Mouse (Mus musculus): ENCODE measurements around the gene Cd8b1. TPM values are rescaled to one million over a fixed set of nuclear protein-coding genes. Genes with fewer than 3 reads are reported as not detected.

Cd8b1 gene
- polyA plus RNA-seq (2014; fragmentation: Nextera tagmentation; extraction: Ambion mirVana): not detected in 2 replicates

GRCm38 (mm10) chr6:71322491-71322921, at the start of gene Cd8b1:
Gene Cd8b1, plus strand, starts transcription at chr6:71322788.
- no peak for ATAC-seq (ENCODE audit: low read depth)
- Histone ChIP-seq H3K36me3 (ENCODE audit: control insufficient read depth, insufficient read depth, low read length) (no peaks in the 10 kb centered on the region), H3K27ac (ENCODE audit: low read depth, low read length) (no peak within 1 kb of the TSS), H3K27me3 (ENCODE audit: control insufficient read depth, insufficient read depth, low read length) (no peaks in the 10 kb centered on the region), H3K9me3 (ENCODE audit: control insufficient read depth, low read length) (no peaks in the 10 kb centered on the region), H3K4me3 (ENCODE audit: low read depth, low read length) (no peak within 1 kb of the TSS), H3K9ac (replicated peaks; ENCODE audit: low read depth, low read length) (no peak within 1 kb of the TSS), H3K4me2 (ENCODE audit: low read depth, low read length) (no peak within 1 kb of the TSS), H3K4me1 (ENCODE audit: control insufficient read depth, insufficient read depth, low read length) (no peaks in the 10 kb centered on the region)
- WGBS: 93% methylated on average over 7 of the region's 7 CpGs

DNA sequence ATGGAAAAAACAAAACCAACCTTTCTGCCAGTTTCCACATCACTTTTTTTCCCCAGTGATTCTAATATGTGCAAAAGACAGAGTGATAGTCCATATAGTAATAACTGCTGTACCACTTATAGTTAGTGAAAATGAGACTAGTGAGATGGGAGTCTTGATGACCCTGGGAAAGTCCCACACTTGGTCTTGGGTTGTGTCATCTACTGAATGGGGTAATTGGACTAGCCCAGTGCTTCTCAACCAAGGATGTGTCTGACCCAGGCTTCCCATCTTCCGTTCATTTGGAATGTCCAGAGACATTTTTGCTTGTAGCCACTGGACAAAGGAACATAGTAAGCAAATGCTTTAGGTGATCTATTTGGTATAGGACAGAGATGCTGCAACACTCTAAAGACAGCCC, 48.9 kb upstream of the Cd8b1 start:
- Histone ChIP-seq H3K4me1 (ENCODE audit: control insufficient read depth, insufficient read depth, low read length) (peaks cover 11% of the 10 kb centered on the region), H3K9me3 (ENCODE audit: control insufficient read depth, low read length) (no peaks in the 10 kb centered on the region), H3K27ac (ENCODE audit: low read depth, low read length) (no peak overlapping the region), H3K4me3 (ENCODE audit: low read depth, low read length) (no peak overlapping the region), H3K9ac (replicated peaks; ENCODE audit: low read depth, low read length) (no peak overlapping the region), H3K36me3 (ENCODE audit: control insufficient read depth, insufficient read depth, low read length) (no peaks in the 10 kb centered on the region), H3K4me2 (ENCODE audit: low read depth, low read length) (no peak overlapping the region), H3K27me3 (ENCODE audit: control insufficient read depth, insufficient read depth, low read length) (no peaks in the 10 kb centered on the region)
- WGBS: 85% methylated on average over 1 of the region's 1 CpGs
- ATAC-seq (ENCODE audit: low read depth): no peak

DNA sequence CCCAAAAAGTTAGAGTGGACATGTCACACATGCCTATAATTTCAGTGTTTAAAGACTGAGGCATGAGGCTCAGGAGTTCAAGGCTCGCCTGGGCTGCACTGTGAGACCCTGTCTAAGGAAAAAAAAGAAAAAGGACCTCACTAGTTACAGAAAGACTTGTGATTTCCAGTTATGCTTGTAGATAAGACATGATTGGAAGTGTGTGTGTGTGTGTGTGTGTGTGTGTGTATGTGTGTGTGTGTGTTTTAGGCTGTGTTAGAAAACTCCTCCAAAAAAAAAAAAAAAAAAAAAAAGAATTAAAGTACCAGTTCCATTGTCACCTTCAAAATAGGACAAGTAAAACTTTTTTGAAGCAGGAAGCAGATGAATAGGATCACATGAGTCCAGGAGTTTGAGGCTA, 48.0 kb upstream of the Cd8b1 start:
- Histone ChIP-seq H3K4me3 (ENCODE audit: low read depth, low read length) (no peak overlapping the region), H3K27me3 (ENCODE audit: control insufficient read depth, insufficient read depth, low read length) (no peaks in the 10 kb centered on the region), H3K9ac (replicated peaks; ENCODE audit: low read depth, low read length) (no peak overlapping the region), H3K4me1 (ENCODE audit: control insufficient read depth, insufficient read depth, low read length) (peaks cover 11% of the 10 kb centered on the region), H3K9me3 (ENCODE audit: control insufficient read depth, low read length) (no peaks in the 10 kb centered on the region), H3K27ac (ENCODE audit: low read depth, low read length) (no peak overlapping the region), H3K36me3 (ENCODE audit: control insufficient read depth, insufficient read depth, low read length) (no peaks in the 10 kb centered on the region), H3K4me2 (ENCODE audit: low read depth, low read length) (no peak overlapping the region)
- WGBS: 86% methylated on average over 1 of the region's 1 CpGs
- ATAC-seq (ENCODE audit: low read depth): no peak

DNA sequence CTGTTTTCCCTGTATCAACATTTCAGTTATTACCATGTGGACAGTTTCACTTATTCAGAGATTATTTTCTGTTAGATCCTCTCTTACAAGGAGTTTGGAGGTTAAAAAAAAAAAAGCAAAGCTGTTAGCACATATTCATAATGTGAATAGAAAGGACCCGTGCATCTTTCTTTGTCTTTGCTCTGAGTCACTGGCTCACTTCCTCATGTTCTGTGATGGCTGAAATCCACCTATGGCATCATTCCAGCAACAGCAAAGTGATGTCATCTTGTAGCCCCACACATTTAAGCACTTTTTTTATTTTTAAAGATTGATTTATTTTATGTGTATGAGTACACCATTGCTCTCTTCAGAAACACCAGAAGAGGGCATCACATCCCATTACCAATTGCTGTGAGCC, 43.2 kb upstream of the Cd8b1 start:
- Histone ChIP-seq H3K4me2 (ENCODE audit: low read depth, low read length) (no peak overlapping the region), H3K27me3 (ENCODE audit: control insufficient read depth, insufficient read depth, low read length) (no peaks in the 10 kb centered on the region), H3K4me3 (ENCODE audit: low read depth, low read length) (no peak overlapping the region), H3K36me3 (ENCODE audit: control insufficient read depth, insufficient read depth, low read length) (no peaks in the 10 kb centered on the region; the same call in 1 of the 2 replicates), H3K9me3 (ENCODE audit: control insufficient read depth, low read length) (no peaks in the 10 kb centered on the region), H3K27ac (ENCODE audit: low read depth, low read length) (no peak overlapping the region), H3K4me1 (ENCODE audit: control insufficient read depth, insufficient read depth, low read length) (no peaks in the 10 kb centered on the region), H3K9ac (replicated peaks; ENCODE audit: low read depth, low read length) (no peak overlapping the region)
- ATAC-seq (ENCODE audit: low read depth): no peak
- 81% methylated on average over 1 of the region's 1 CpGs for WGBS

DNA sequence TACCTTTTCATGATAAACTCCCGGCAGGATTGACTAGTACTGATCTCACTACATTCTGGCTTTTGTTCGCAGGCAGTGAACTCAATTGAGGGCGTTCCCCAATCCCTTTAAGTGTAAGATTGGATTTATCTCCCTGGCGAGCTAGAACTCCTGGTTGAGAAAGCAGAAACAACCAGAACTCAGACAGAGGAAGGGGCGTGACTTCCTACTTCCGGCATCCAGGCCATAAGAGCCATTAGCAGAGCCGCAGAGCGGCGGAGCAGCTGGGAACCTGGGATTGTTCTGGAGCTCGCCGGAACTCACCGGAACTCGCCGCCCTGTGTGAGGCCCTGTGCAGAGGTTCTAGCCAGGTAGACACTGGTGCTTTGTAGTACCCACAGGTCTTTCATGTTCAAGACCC, 29.1 kb upstream of the Cd8b1 start:
- Histone ChIP-seq H3K9ac (replicated peaks; ENCODE audit: low read depth, low read length) (no peak overlapping the region), H3K27ac (ENCODE audit: low read depth, low read length) (no peak overlapping the region), H3K4me3 (ENCODE audit: low read depth, low read length) (no peak overlapping the region), H3K36me3 (ENCODE audit: control insufficient read depth, insufficient read depth, low read length) (no peaks in the 10 kb centered on the region), H3K27me3 (ENCODE audit: control insufficient read depth, insufficient read depth, low read length) (no peaks in the 10 kb centered on the region), H3K4me2 (ENCODE audit: low read depth, low read length) (no peak overlapping the region), H3K9me3 (ENCODE audit: control insufficient read depth, low read length) (no peaks in the 10 kb centered on the region), H3K4me1 (ENCODE audit: control insufficient read depth, insufficient read depth, low read length) (no peaks in the 10 kb centered on the region)
- 85% methylated on average over 14 of the region's 14 CpGs for WGBS
- no peak for ATAC-seq (ENCODE audit: low read depth)

DNA sequence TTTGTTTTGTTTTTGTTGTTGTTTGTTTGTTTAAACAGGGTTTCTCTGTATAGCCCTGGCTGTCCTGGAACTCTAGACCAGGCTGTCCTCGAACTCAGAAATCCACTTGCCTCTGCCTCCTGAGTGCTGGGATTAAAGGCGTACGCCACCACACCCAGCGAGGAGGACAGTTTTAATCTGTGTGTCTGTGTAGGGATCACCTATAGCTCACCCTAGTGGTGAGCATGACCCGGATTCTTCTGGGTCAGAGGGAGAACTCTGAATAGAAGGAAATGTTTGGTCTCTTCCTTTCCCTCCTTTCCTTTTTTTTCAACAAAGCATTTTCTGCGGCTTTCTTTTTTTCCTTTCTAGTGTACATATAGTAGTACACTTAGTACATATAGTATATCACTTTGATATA, 27.3 kb upstream of the Cd8b1 start:
- 84% methylated on average over 6 of the region's 6 CpGs for WGBS
- no peak overlapping the region for H3K9ac ChIP-seq (replicated peaks; ENCODE audit: low read depth, low read length)
- no peak overlapping the region for H3K4me2 ChIP-seq (ENCODE audit: low read depth, low read length)
- H3K4me3 ChIP-seq (ENCODE audit: low read depth, low read length): no peak overlapping the region
- H3K27ac ChIP-seq (ENCODE audit: low read depth, low read length): no peak overlapping the region
- no peaks in the 10 kb centered on the region for H3K36me3 ChIP-seq (ENCODE audit: control insufficient read depth, insufficient read depth, low read length)
- no peaks in the 10 kb centered on the region for H3K4me1 ChIP-seq (ENCODE audit: control insufficient read depth, insufficient read depth, low read length)
- H3K27me3 ChIP-seq (ENCODE audit: control insufficient read depth, insufficient read depth, low read length): no peaks in the 10 kb centered on the region
- H3K9me3 ChIP-seq (ENCODE audit: control insufficient read depth, low read length): no peaks in the 10 kb centered on the region
- ATAC-seq (ENCODE audit: low read depth): no peak

GRCm38 (mm10) chr6:71298051-71298450, 24.5 kb upstream of the Cd8b1 start:
- no peaks in the 10 kb centered on the region for H3K27me3 ChIP-seq (ENCODE audit: control insufficient read depth, insufficient read depth, low read length)
- H3K9ac ChIP-seq (replicated peaks; ENCODE audit: low read depth, low read length): no peak overlapping the region
- H3K4me2 ChIP-seq (ENCODE audit: low read depth, low read length): no peak overlapping the region
- H3K4me3 ChIP-seq (ENCODE audit: low read depth, low read length): no peak overlapping the region
- no peak for ATAC-seq (ENCODE audit: low read depth)
- 62% methylated on average over 2 of the region's 2 CpGs for WGBS
- H3K4me1 ChIP-seq (ENCODE audit: control insufficient read depth, insufficient read depth, low read length): no peaks in the 10 kb centered on the region
- no peaks in the 10 kb centered on the region for H3K9me3 ChIP-seq (ENCODE audit: control insufficient read depth, low read length)
- H3K27ac ChIP-seq (ENCODE audit: low read depth, low read length): no peak overlapping the region
- H3K36me3 ChIP-seq (ENCODE audit: control insufficient read depth, insufficient read depth, low read length): no peaks in the 10 kb centered on the region

DNA sequence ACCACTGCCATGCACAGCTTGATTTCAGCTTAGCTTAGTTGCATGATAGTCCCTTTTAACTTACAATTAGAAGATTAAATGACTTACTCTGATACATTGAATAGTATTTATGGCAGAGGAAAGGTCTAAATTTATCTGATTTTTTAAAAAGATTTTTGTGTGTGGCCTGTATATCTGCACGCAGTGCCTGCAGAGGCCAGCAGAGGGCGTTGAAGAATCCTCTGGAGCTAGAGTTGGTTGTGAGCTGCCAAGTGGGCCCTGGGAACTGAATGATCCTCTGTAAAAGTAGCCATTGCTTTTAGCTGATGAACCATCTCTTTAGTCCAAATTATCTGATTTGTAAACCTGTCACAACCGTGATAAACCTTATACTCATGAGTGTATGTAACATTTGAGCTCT, 23.8 kb upstream of the Cd8b1 start:
- Histone ChIP-seq H3K4me2 (ENCODE audit: low read depth, low read length) (no peak overlapping the region), H3K9ac (replicated peaks; ENCODE audit: low read depth, low read length) (no peak overlapping the region), H3K27ac (ENCODE audit: low read depth, low read length) (no peak overlapping the region), H3K36me3 (ENCODE audit: control insufficient read depth, insufficient read depth, low read length) (no peaks in the 10 kb centered on the region), H3K27me3 (ENCODE audit: control insufficient read depth, insufficient read depth, low read length) (no peaks in the 10 kb centered on the region), H3K9me3 (ENCODE audit: control insufficient read depth, low read length) (no peaks in the 10 kb centered on the region), H3K4me3 (ENCODE audit: low read depth, low read length) (no peak overlapping the region), H3K4me1 (ENCODE audit: control insufficient read depth, insufficient read depth, low read length) (no peaks in the 10 kb centered on the region)
- ATAC-seq (ENCODE audit: low read depth): no peak
- 31% methylated on average over 3 of the region's 3 CpGs for WGBS

GRCm38 (mm10) chr6:71302097-71302731, 20.4 kb upstream of the Cd8b1 start:
- no peak overlapping the region for H3K27ac ChIP-seq (ENCODE audit: low read depth, low read length)
- H3K9me3 ChIP-seq (ENCODE audit: control insufficient read depth, low read length): no peaks in the 10 kb centered on the region
- no peak overlapping the region for H3K4me2 ChIP-seq (ENCODE audit: low read depth, low read length)
- H3K4me3 ChIP-seq (ENCODE audit: low read depth, low read length): no peak overlapping the region
- no peak overlapping the region for H3K9ac ChIP-seq (replicated peaks; ENCODE audit: low read depth, low read length)
- ATAC-seq (ENCODE audit: low read depth): no peak
- WGBS: 77% methylated on average over 6 of the region's 6 CpGs
- no peaks in the 10 kb centered on the region for H3K4me1 ChIP-seq (ENCODE audit: control insufficient read depth, insufficient read depth, low read length)
- no peaks in the 10 kb centered on the region for H3K36me3 ChIP-seq (ENCODE audit: control insufficient read depth, insufficient read depth, low read length)
- no peaks in the 10 kb centered on the region for H3K27me3 ChIP-seq (ENCODE audit: control insufficient read depth, insufficient read depth, low read length)

Data from neural tube, embryonic 14.5 days (tissue).